Mouse (Mus musculus): ENCODE results near the gene Bcl2. TPM values are rescaled to one million over a fixed set of nuclear protein-coding genes. Genes with fewer than 3 reads are reported as not detected.

Bcl2 gene
- polyA plus RNA-seq, 1 experiment from 2014 or later, result 16.4 TPM

- no peaks in the 10 kb centered on the region; the same call in 1 of the 2 replicates for H3K4me1 ChIP-seq (ENCODE audit: control insufficient read depth, insufficient read depth, low read depth, low read length)
- no peaks in the 10 kb centered on the region for H3K36me3 ChIP-seq (ENCODE audit: control insufficient read depth, insufficient read depth, low read length)
- 95% methylated on average over 6 of the region's 6 CpGs for WGBS
- ATAC-seq, result no peak
- H3K9ac ChIP-seq (ENCODE audit: low read depth, low read length), result no peak overlapping the region
- H3K4me3 ChIP-seq (ENCODE audit: low read length), result no peak overlapping the region
- no peaks in the 10 kb centered on the region for H3K9me3 ChIP-seq (ENCODE audit: control insufficient read depth, low read length)
- H3K27me3 ChIP-seq (replicated peaks; ENCODE audit: control insufficient read depth, insufficient read depth, low read length), result no peaks in the 10 kb centered on the region
- H3K27ac ChIP-seq (ENCODE audit: low read depth, low read length), result no peak overlapping the region
- H3K4me2 ChIP-seq (ENCODE audit: low read length), result no peak overlapping the region
These were observed 198.5 kb downstream of the Bcl2 start for GRCm38 (mm10) chr1:106515611-106516010.

- H3K9me3 ChIP-seq (ENCODE audit: control insufficient read depth, low read length), result no peaks in the 10 kb centered on the region
- H3K36me3 ChIP-seq (ENCODE audit: control insufficient read depth, insufficient read depth, low read length), result no peaks in the 10 kb centered on the region
- 21% methylated on average over 7 of the region's 7 CpGs for WGBS
- no peak overlapping the region for H3K27ac ChIP-seq (ENCODE audit: low read depth, low read length)
- H3K4me2 ChIP-seq (ENCODE audit: low read length), result no peak overlapping the region
- 0 out of 2 replicates have a peak, but pooled peaks have one; percentile 28 for ATAC-seq
- no peak overlapping the region for H3K4me3 ChIP-seq (ENCODE audit: low read length)
- no peak overlapping the region for H3K9ac ChIP-seq (ENCODE audit: low read depth, low read length)
- no peaks in the 10 kb centered on the region for H3K27me3 ChIP-seq (replicated peaks; ENCODE audit: control insufficient read depth, insufficient read depth, low read length)
- no peaks in the 10 kb centered on the region; the same call in 1 of the 2 replicates for H3K4me1 ChIP-seq (ENCODE audit: control insufficient read depth, insufficient read depth, low read depth, low read length)
These were observed 200.0 kb downstream of the Bcl2 start for GRCm38 (mm10) chr1:106513890-106514643.

DNA sequence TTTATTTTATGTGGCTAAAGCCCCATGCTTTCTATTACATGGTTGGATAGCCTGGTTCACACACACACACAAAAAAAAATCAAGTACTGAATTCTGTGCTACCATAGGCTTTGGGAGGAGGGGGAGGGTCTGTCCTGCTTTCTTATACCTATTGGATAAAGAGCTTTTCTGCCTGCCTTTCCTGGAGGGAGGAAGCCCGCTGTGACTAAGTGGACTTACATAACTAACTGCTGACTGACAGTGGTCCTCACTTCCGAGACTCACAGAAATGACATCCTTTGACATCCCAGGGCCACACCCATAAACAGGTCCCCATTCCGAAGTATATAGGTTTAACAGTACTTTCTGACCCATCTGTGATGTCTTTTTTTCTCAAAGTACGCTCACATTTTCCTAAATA is 200.6 kb downstream of the Bcl2 start:
- H3K4me1 ChIP-seq (ENCODE audit: control insufficient read depth, insufficient read depth, low read depth, low read length), result no peaks in the 10 kb centered on the region; the same call in 1 of the 2 replicates
- H3K4me3 ChIP-seq (ENCODE audit: low read length), result no peak overlapping the region
- H3K9ac ChIP-seq (ENCODE audit: low read depth, low read length), result no peak overlapping the region
- 68% methylated on average over 4 of the region's 4 CpGs for WGBS
- H3K27me3 ChIP-seq (replicated peaks; ENCODE audit: control insufficient read depth, insufficient read depth, low read length), result no peaks in the 10 kb centered on the region
- ATAC-seq, result no peak
- H3K4me2 ChIP-seq (ENCODE audit: low read length), result no peak overlapping the region
- H3K27ac ChIP-seq (ENCODE audit: low read depth, low read length), result no peak overlapping the region
- no peaks in the 10 kb centered on the region for H3K9me3 ChIP-seq (ENCODE audit: control insufficient read depth, low read length)
- H3K36me3 ChIP-seq (ENCODE audit: control insufficient read depth, insufficient read depth, low read length), result no peaks in the 10 kb centered on the region

- Histone ChIP-seq H3K27ac (ENCODE audit: low read depth, low read length) (no peak overlapping the region), H3K4me1 (ENCODE audit: control insufficient read depth, insufficient read depth, low read depth, low read length) (no peaks in the 10 kb centered on the region; the same call in 1 of the 2 replicates), H3K4me2 (ENCODE audit: low read length) (no peak overlapping the region), H3K4me3 (ENCODE audit: low read length) (no peak overlapping the region), H3K9me3 (ENCODE audit: control insufficient read depth, low read length) (no peaks in the 10 kb centered on the region), H3K36me3 (ENCODE audit: control insufficient read depth, insufficient read depth, low read length) (no peaks in the 10 kb centered on the region), H3K9ac (ENCODE audit: low read depth, low read length) (no peak overlapping the region), H3K27me3 (replicated peaks; ENCODE audit: control insufficient read depth, insufficient read depth, low read length) (no peaks in the 10 kb centered on the region)
- peak; percentile 77 for ATAC-seq
- WGBS, result 29% methylated on average over 6 of the region's 6 CpGs
These were observed 202.5 kb downstream of the Bcl2 start for GRCm38 (mm10) chr1:106511593-106511992.

- ATAC-seq, result no peak; the same call in 1 of the 2 replicates
- no peaks in the 10 kb centered on the region for H3K4me1 ChIP-seq (ENCODE audit: control insufficient read depth, insufficient read depth, low read depth, low read length)
These were observed 206.5 kb downstream of the Bcl2 start for GRCm38 (mm10) chr1:106507556-106507955.

DNA sequence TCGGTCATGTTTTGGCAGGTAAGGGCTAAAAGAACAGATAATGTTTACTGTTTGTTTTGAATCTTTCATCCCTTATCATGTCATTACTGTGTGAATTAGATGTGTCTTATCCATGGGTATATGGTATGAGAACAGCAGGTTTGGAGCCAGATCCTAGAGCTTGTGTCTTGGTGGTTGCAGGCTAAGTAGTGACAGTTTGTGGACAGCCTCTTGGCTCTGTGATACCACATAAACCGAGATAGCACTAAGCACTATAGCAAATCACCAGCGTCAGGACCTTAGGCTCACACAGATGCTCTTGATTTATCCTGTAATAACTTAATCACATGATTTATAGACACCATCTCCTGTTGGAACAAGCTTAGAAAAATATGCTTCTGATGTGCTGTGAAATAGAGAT is 210.2 kb downstream of the Bcl2 start:
- H3K27me3 ChIP-seq (replicated peaks; ENCODE audit: control insufficient read depth, insufficient read depth, low read length), result no peaks in the 10 kb centered on the region
- no peak for ATAC-seq
- H3K36me3 ChIP-seq (ENCODE audit: control insufficient read depth, insufficient read depth, low read length), result no peaks in the 10 kb centered on the region
- 91% methylated on average over 3 of the region's 3 CpGs for WGBS
- H3K4me2 ChIP-seq (ENCODE audit: low read length), result no peak overlapping the region
- H3K4me3 ChIP-seq (ENCODE audit: low read length), result no peak overlapping the region
- H3K4me1 ChIP-seq (ENCODE audit: control insufficient read depth, insufficient read depth, low read depth, low read length), result no peaks in the 10 kb centered on the region
- H3K9me3 ChIP-seq (ENCODE audit: control insufficient read depth, low read length), result no peaks in the 10 kb centered on the region
- H3K9ac ChIP-seq (ENCODE audit: low read depth, low read length), result no peak overlapping the region
- H3K27ac ChIP-seq (ENCODE audit: low read depth, low read length), result no peak overlapping the region

More at GRCm38 (mm10) chr1:106507556-106507955, 206.5 kb downstream of the Bcl2 start:
- no peak overlapping the region for H3K9ac ChIP-seq (ENCODE audit: low read depth, low read length)
- H3K4me2 ChIP-seq (ENCODE audit: low read length), result no peak overlapping the region
- no peak overlapping the region for H3K27ac ChIP-seq (ENCODE audit: low read depth, low read length)
- H3K4me3 ChIP-seq (ENCODE audit: low read length), result no peak overlapping the region
- H3K36me3 ChIP-seq (ENCODE audit: control insufficient read depth, insufficient read depth, low read length), result no peaks in the 10 kb centered on the region
- 97% methylated on average over 1 of the region's 1 CpGs for WGBS
- no peaks in the 10 kb centered on the region for H3K9me3 ChIP-seq (ENCODE audit: control insufficient read depth, low read length)
- no peaks in the 10 kb centered on the region for H3K27me3 ChIP-seq (replicated peaks; ENCODE audit: control insufficient read depth, insufficient read depth, low read length)

- H3K9me3 ChIP-seq (ENCODE audit: control insufficient read depth, low read length), result no peaks in the 10 kb centered on the region
- no peak overlapping the region for H3K4me2 ChIP-seq (ENCODE audit: low read length)
- no peak overlapping the region for H3K27ac ChIP-seq (ENCODE audit: low read depth, low read length)
- no peak overlapping the region for H3K9ac ChIP-seq (ENCODE audit: low read depth, low read length)
- no peaks in the 10 kb centered on the region for H3K4me1 ChIP-seq (ENCODE audit: control insufficient read depth, insufficient read depth, low read depth, low read length)
- H3K27me3 ChIP-seq (replicated peaks; ENCODE audit: control insufficient read depth, insufficient read depth, low read length), result no peaks in the 10 kb centered on the region
- ATAC-seq, result no peak
- H3K36me3 ChIP-seq (ENCODE audit: control insufficient read depth, insufficient read depth, low read length), result no peaks in the 10 kb centered on the region
- no peak overlapping the region for H3K4me3 ChIP-seq (ENCODE audit: low read length)
- 87% methylated on average over 4 of the region's 4 CpGs for WGBS
These were observed 210.7 kb downstream of the Bcl2 start for GRCm38 (mm10) chr1:106503407-106503806.

DNA sequence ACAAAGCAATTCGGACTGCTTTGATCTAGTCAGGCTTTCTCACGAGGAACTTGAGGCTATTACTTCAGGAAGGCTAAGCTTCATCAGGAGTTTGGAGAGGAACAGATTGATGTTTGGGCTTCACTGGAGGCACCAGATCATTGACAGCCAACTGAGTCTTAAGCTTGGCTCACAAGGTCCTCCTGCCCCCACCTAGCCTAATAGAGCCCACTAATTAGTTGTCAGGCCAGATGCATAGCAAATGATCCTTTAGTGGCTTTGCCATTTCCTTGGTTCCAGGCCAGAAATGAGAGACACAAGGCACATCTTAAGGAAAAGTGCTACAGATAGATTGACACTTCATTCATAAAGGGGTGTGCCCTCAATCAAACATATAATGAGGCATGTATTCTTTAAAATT is 216.1 kb downstream of the Bcl2 start:
- Histone ChIP-seq H3K4me3 (ENCODE audit: low read length) (no peak overlapping the region), H3K4me1 (ENCODE audit: control insufficient read depth, insufficient read depth, low read depth, low read length) (no peaks in the 10 kb centered on the region), H3K9ac (ENCODE audit: low read depth, low read length) (no peak overlapping the region), H3K9me3 (ENCODE audit: control insufficient read depth, low read length) (no peaks in the 10 kb centered on the region), H3K27me3 (replicated peaks; ENCODE audit: control insufficient read depth, insufficient read depth, low read length) (no peaks in the 10 kb centered on the region), H3K4me2 (ENCODE audit: low read length) (no peak overlapping the region), H3K36me3 (ENCODE audit: control insufficient read depth, insufficient read depth, low read length) (no peaks in the 10 kb centered on the region), H3K27ac (ENCODE audit: low read depth, low read length) (no peak overlapping the region)
- WGBS, result 54% methylated on average over 2 of the region's 2 CpGs
- peak; percentile 24; the same call in 1 of the 2 replicates for ATAC-seq
